Mouse (Mus musculus) 416B (cell line): ENCODE measurements at regions not wholly inside any gene's neighbourhood (a gene's known extent, or its start where the extent isn't known, plus 50 kb on each side); places are given as distances from the start of the nearest gene placed in this dataset.

Experiments
- DNase-seq: peaks from one replicate; pipeline ENCODE4 v3.0.0; 2011; ENCODE audit warnings: low read depth

DNA sequence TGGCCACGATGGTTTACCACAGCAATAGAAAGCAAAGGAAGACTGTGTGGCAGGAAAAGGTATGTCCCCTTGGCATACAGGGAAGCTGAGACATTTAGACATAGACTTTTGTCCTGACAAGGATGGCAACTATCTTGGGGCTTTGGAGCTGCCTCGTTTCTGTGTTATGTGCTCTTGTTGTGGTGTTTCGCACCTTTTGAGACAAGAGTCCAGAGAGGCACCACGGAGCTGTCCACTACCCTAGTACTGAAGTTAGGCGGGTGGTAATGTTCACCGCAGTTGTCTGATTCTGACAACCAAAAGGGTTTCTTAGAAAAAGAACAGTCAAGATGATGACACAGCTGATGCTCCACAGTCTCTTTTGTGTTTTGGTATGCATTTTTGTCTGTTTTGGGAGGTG lies 90.9 kb upstream of the Got2 start:
- no peak for DNase-seq

DNA sequence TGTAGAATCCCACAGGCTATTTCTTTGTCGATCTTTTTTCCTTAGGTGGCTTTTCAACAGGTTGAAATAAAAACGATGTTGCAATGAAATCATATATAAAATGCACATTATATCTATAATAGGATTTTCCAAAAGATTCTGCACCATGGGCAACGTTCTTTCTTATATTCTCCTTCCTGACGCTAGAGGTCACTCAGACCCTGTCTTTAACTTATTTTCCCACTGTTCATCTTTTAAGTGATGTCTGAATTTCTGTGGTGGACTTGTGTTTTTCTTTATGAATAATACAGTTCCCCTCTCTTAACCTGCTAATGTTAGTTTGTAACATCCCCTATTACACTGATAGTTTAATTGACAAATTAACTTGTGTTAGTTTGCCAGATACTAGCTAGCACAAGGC lies 86.5 kb upstream of the Got2 start:
- peak; percentile 25 for DNase-seq

DNA sequence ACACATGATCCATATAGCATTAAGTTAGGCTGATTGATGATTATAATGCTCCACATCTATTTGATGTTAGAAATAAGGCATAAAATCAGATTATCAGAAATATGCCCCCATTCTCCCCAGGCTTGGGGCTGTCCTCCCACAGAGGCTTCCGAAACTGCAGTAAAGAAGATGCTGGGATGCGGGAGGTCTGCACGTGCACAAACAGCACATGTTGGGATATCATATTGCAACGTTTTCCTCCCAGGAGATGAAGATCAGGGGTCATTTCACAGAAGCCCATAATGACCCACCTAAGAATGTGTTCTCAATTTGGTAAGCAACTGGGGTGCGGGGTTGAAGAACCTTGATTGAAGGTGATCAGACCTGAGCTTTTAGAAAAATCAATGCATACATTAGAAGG lies 85.9 kb upstream of the Got2 start:
- DNase-seq, result no peak

DNA sequence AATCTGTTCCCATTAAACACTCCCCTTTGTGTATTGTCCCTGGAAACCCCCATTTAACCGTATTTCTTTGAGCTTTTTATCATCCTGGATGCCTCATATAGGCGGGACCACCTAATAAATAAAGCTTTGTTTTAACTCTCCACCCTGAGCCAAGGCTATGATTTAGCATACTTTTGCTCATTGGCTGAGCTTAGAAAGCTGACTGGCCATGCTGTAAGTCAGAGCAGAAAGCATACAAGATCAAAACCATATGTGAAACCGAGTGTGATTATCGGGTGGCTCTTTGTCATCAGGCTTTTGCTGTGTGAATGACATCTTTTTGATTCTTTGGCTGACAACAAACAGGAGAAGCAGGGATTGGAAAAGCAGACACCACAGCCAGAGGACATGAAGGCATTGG lies 85.2 kb upstream of the Got2 start:
- DNase-seq, result no peak

DNA sequence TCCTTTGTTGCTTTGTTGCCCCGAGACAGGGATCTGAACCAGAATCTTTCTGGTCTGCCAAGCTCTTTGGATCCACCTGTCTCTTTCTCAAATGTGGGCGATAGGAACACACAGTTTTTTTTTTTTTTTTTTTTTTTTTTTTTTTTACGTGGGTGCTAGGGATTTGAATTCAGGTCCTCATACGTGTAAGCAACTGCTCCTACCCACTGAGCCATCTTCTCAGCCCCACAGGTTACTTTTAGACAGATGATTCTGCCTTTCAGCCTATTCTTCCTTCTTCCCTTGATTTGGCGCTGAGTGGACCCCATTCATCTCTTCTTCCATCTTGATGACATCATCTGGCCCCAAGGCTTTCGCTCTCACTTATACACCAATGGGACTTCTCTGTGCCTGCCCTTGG lies 80.5 kb upstream of the Got2 start:
- no peak for DNase-seq

DNA sequence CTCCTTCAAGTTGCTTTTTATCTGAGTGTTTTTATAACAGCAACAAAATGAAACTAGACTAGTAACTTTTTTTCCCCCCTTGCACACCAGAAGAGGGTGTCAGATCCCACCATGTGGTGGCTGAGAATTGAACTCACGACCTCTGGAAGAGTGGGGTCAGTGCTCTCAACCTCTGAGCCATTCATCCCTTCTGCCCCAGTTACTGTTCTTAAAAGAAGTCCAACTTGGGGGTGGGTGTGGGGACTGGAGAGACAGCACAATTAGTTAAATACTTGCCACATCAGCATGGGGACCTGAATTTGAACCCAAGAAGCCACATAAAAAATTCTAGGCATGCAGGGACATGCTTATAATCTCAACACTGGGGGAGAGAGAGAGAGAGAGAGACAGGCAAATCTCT lies 78.1 kb upstream of the Got2 start:
- no peak for DNase-seq

DNA sequence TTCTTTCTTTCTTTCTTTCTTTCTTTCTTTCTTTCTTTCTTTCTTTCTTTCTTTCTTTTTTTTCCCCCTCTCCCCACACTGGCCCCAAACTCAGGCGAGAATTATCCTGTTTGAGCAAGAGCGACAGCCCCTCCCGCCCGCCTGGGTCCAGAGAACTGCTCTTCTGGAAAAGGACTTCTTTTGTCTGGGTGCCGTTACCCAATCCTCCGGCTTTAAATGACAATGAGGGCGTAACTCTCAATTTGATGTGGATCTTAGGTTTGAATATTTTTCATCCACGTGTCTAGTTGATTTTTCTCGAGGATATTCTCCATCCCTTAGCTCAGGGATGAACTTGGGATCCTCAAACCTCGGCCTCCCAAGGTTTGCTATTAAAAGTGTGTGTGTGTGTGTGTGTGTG lies 63.9 kb upstream of the Got2 start:
- no peak for DNase-seq

DNA sequence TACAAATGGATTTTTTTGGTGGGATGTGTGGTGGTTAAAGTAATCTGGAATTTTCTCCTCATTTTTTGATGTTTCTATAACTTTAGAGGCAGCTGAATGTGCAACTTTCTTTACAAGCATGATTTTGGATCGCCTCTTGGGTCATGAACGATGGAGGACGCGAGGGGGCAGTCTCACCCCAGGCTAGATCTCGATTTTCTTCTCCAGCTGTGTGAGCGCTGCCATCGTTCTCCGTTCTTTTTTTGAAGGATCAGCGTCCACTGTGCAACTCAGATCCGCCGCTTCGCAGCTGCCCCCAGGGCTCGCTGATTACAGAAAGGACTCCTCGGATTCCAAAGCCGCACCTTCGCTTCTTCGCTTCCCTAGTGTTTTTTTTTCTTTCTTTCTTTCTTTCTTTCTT lies 63.4 kb upstream of the Got2 start:
- peak; percentile 38 for DNase-seq
